Mouse (Mus musculus) MEL (cell line): ENCODE results near the gene Cd248.

Experiments used
- CTCF ChIP-seq, 3 experiments: IDR thresholded peaks in 2 of 3; conservative IDR thresholded peaks in 1 of 3; 2 replicates each; pipeline ENCODE4 v1.5.1; 2011 to 2012; ENCODE audit warnings: low read length in 3 of 3, low read depth in 2 of 3, mild to moderate bottlenecking in 2 of 3, improper control_type of control experiment in 1 of 3, inconsistent platforms in 1 of 3, mixed read lengths in 1 of 3, moderate library complexity in 1 of 3; ENCODE audit not compliant: control insufficient read depth in 1 of 3, insufficient read depth in 1 of 3, poor library complexity in 1 of 3, severe bottlenecking in 1 of 3
- ELF1 ChIP-seq: IDR thresholded peaks from 2 replicates; pipeline ENCODE4 v1.6.1; 2014; ENCODE audit warnings: low read depth, mild to moderate bottlenecking, inconsistent platforms, low read length, improper control_type of control experiment, moderate library complexity
- EP300 ChIP-seq, 2 experiments: IDR thresholded peaks; 2 replicates each; pipeline ENCODE4 v1.6.1; 2011; ENCODE audit warnings: improper control_type of control experiment in 2 of 2, low read length in 2 of 2, low read depth in 1 of 2, mild to moderate bottlenecking in 1 of 2
- KAT2A ChIP-seq: conservative IDR thresholded peaks from 2 replicates; pipeline ENCODE4 v1.6.1; 2012; ENCODE audit warnings: low read depth, low read length, improper control_type of control experiment, inconsistent platforms
- MYC ChIP-seq: IDR thresholded peaks from 2 replicates; pipeline ENCODE4 v1.6.1; 2011; ENCODE audit warnings: low read depth, mild to moderate bottlenecking, low read length, improper control_type of control experiment, moderate library complexity
- SIN3A ChIP-seq: IDR thresholded peaks from 2 replicates; pipeline ENCODE4 v1.6.1; 2012; ENCODE audit warnings: low read length, improper control_type of control experiment, inconsistent platforms
- UBTF ChIP-seq: IDR thresholded peaks from 2 replicates; pipeline ENCODE4 v1.6.1; 2012; ENCODE audit warnings: low read depth, mild to moderate bottlenecking, inconsistent platforms, low read length, improper control_type of control experiment, moderate library complexity, borderline replicate concordance; ENCODE audit not compliant: insufficient read depth
- ZKSCAN1 ChIP-seq: IDR thresholded peaks from 2 replicates; pipeline ENCODE4 v1.6.1; 2012; ENCODE audit warnings: low read depth, mild to moderate bottlenecking, inconsistent platforms, low read length, improper control_type of control experiment, moderate library complexity
- ZNF384 ChIP-seq: IDR thresholded peaks from 2 replicates; pipeline ENCODE4 v1.6.1; 2012; ENCODE audit warnings: low read depth, mild to moderate bottlenecking, inconsistent platforms, low read length, improper control_type of control experiment

DNA sequence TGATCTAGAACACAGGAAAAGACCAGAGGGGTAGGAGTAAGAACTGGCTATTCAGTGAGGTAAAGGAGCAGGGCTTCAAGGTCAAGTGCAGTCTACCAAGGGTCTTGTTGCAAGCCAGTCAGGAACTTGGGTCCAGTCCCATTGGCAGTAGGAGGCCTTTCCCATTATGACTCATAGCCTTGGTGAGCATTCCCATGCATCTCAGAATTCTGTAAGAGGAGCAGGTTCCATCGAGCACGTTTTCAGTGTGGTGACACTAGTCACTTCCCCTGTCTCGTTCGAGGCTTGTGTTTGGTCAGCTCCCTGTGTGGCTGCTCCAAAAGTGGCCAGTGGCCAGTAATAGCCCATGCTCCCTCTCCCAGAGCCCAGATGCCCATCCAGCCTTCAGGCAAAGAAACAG, 22.3 kb upstream of the Cd248 start:
- TF ChIP-seq EP300 (IDR thresholded peaks at IDR 0.05; ENCODE audit: low read depth in 1 of 2, low read length in 2 of 2) (no peak), ZNF384 (no peak), CTCF (IDR thresholded peaks at IDR 0.05 in 2 of 3, conservative IDR thresholded peaks at IDR 0.05 in 1 of 3; ENCODE audit: control insufficient read depth in 1 of 3, insufficient read depth in 1 of 3, low read depth in 2 of 3, low read length in 3 of 3, poor library complexity in 1 of 3, severe bottlenecking in 1 of 3) (no peak), SIN3A (no peak), ELF1 (no peak), UBTF (no peak), KAT2A (no peak), MYC (no peak), ZKSCAN1 (no peak)
